Mouse (Mus musculus) gastrocnemius, adult 2 months (tissue): ENCODE results near the gene Slit3. TPM values are rescaled to one million over a fixed set of nuclear protein-coding genes. Genes with fewer than 3 reads are reported as not detected.

ENCODE experiments used
- DNase-seq: peaks from one replicate; pipeline ENCODE4 v3.0.0; 2022
- H3K27ac ChIP-seq: fragments of 200-600 bp; 2 replicates; pipeline ENCODE4 v1.8.1; 2022; ENCODE audit warnings: mild to moderate bottlenecking
- H3K4me3 ChIP-seq: fragments of 200-600 bp; 2 replicates; pipeline ENCODE4 v1.8.1; 2022; ENCODE audit warnings: mild to moderate bottlenecking, moderate library complexity
- CTCF ChIP-seq: fragments of 200-600 bp; IDR thresholded peaks from 2 replicates; pipeline ENCODE4 v1.8.1; 2022; ENCODE audit warnings: antibody characterized with exemption, mild to moderate bottlenecking, moderate library complexity
- intact Hi-C: fragments of 180-260 bp; cut with DNase I; formaldehyde crosslinking; loops from one replicate; pipeline ENCODE4 v1.15.1; 2025
- total RNA-seq, 2 experiments: library from RNA; stranded (reverse); gene quantifications; 2 replicates each; pipeline ENCODE4 v1.2.3; 2021

Slit3 gene
- total RNA-seq, 2 experiments from 2014 or later, result 9.2 to 10.9 TPM

DNA sequence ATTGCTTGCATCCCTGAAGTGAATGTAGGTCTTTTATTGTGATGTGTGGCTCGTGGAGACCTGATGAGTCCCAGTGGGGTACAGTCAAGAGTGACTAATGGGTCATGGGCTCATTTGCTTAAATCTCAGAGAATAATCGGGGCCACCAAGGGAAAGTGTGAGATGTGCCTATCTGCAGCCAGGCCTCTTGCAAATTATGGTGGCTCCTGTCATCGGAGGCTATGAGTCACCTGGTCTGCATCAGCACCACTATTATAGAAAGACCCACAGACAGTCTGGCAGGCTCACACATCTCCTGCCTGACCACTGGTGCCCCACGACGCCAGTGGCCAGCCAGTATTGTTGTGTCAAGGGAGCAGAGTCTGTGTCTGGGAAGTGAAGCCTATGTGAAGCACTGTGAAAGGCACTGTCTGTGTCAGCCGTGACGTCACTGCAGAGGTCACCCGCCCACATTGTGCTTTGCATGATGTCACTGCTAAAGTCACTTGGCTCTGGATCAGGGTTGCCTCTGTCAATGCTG lies 171.3 kb downstream of the Slit3 start:
- intact Hi-C loops, result no loop called here
- TF ChIP-seq CTCF, result no peak
- Histone ChIP-seq H3K27ac (no peak overlapping the region), H3K4me3 (no peak overlapping the region)
- DNase-seq, result no peak

DNA sequence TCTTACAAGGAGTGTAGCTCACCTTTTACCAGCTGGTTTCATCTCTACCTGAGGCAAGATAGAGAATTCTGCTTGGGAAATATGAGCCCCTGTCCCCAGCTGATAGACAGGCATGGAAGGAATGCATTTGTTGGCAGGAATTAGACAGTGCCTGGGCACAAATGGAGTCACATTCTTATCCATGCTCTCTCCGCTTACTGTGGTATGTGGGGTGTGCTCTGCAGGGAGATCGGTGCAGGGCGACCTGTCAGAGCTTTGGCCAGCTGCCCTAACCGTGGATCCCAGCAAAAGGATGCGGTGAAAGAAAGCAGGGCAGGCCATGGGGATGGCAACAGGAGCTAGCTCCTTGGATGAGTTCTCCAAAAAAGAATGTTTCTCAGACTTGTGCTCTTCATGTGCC lies 172.2 kb downstream of the Slit3 start:
- no peak for DNase-seq
- Histone ChIP-seq H3K27ac (no peak overlapping the region), H3K4me3 (no peak overlapping the region)
- intact Hi-C loops, result no loop called here
- TF ChIP-seq CTCF, result no peak

DNA sequence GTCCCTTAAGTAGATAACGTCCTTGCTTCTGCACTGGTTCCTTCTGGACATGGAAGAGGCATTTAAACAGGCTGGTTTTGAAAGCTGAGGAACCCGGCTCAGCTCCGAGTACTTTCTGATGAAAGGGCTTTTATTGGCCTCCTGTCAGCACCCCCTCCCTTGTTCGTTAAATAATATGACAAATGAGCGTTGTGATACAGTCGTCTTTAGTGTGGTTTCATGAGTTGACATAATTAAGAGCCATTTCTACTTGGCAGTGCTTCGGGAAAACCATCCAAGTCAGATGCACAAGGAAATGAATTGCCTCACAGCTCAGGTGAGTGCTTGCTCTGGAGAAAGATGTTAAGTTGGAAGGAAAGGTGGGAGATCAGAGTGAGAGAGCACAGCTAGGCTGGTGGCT lies 173.6 kb downstream of the Slit3 start:
- DNase-seq, result no peak
- no peak for TF ChIP-seq CTCF
- H3K27ac ChIP-seq, result no peak overlapping the region
- intact Hi-C loops, result no loop called here
- H3K4me3 ChIP-seq, result no peak overlapping the region

DNA sequence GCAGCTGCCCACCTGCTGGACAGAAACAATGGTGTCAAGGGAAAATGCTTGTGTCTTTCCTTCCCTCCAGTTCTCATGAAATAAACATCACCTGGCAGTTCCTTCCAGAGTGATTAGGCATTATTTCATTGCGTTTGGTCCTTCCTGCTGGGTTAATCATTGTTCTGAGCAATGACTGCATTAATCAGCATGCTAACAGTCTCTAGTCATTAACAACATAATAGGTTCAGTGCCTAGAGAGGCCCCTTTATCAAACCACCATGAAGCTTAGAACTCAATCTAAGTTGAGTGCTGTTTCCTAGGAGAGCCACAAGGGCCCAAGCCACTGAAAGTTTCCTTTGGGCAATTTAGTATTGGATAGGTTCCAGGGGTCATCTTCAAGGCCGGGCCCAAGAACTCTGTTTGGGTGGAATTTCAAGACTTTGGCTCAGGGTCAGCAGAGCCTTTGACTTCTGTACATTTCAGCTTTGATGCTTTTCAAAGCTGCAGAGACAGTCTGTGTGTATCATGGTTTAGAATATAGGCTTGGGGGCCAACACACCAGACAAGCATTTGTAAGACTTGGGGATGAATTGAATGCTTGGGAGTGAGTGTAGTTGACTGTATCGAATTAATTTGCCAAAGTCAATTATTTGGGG lies 174.3 kb downstream of the Slit3 start:
- Histone ChIP-seq H3K27ac (no peak overlapping the region), H3K4me3 (no peak overlapping the region)
- no peak for TF ChIP-seq CTCF
- DNase-seq, result no peak
- intact Hi-C loops, result no loop called here

DNA sequence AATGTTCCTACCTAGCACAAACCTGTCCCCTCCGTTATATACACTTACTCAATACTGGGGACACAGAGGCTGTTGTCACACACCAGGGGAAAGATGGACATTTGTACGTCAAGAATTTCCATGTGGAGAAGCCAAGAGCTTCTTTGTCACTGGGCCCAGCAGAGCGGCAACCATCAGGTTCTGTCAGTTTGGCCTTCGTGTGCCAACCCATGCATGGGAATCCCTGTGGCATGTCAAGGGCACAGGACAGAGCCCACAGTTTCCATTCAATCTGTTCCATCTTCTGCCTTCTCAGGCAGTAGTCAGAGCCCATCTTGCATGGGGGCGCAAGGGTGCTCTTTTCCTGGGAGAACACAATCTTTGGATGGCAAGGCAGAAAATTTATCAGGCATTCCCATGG lies 175.8 kb downstream of the Slit3 start:
- intact Hi-C loops, result no loop called here
- Histone ChIP-seq H3K27ac (no peak overlapping the region; the same call in 1 of the 2 replicates), H3K4me3 (no peak overlapping the region)
- TF ChIP-seq CTCF, result no peak
- DNase-seq, result no peak

DNA sequence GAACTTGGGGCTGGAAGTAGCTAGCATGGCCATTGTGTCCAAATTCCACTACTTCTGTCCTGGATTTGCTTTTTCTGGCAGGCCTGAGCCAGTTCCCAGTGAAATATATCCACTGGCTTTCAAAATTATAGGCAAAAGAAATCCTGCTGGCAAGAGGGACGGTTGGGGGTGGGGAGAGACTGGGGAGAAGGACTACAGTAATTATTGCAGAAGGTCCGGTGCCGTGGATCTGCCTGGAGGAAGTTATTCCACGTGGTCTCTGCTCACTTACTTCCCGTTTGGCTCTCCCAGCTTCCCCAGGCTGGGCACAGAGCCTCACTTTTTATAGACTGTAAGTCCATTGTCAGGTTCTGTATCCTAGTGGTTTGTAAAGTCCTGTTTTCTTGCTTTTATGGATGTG lies 176.3 kb downstream of the Slit3 start:
- no peak overlapping the region for H3K4me3 ChIP-seq
- TF ChIP-seq CTCF, result no peak
- peak overlapping the region; percentile 43; the same call in 1 of the 2 replicates for H3K27ac ChIP-seq
- intact Hi-C loops, result no loop called here
- peak; percentile 77 for DNase-seq

DNA sequence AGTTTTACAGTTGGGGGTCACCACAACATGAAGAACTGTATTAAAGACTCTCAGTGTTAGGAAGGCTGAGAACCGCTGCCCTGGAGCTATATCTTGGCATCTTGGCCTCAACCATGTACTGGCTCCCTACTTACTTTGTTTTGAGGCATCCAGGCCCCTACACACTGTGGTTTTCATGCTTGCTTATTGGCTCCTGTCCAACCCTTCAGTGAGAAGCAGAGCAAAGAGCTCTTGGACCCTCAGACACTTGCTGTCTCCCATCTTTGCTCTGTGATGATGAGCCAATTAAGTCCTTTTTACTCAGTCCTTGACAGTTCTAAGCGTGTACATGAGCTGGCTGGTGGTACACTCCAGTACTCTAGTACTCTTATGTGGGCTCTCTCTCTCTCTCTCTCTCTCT lies 177.5 kb downstream of the Slit3 start:
- H3K4me3 ChIP-seq, result no peak overlapping the region
- H3K27ac ChIP-seq, result no peak overlapping the region
- intact Hi-C loops, result no loop called here
- TF ChIP-seq CTCF, result no peak
- DNase-seq, result no peak

DNA sequence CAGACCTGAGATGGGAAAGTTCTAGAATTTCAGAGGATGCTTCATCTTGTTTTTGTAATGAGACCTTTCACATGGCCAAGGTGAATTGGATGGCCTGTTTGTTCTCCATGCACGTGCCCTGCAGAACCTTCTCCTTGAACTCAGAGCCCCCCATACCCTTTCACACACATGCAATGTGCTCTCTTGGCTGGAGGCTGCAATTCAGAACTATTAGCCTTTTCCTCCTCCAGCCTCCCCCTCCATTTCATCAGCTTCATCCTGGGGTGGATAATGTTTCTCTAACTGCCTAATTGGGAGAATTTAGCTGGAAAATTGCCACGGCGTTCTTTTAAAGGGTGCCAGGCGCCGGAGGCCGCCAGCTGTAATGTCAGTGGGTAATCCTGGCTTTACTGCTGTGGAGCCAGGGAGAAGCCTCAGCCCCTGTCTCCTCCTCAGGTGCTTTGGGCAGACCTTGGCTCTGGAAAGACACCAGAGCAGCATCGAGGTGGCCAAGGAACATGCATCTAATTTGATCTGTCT lies 178.9 kb downstream of the Slit3 start:
- H3K27ac ChIP-seq, result no peak overlapping the region
- no peak for TF ChIP-seq CTCF
- H3K4me3 ChIP-seq, result no peak overlapping the region
- intact Hi-C loops, result no loop called here
- DNase-seq, result no peak

DNA sequence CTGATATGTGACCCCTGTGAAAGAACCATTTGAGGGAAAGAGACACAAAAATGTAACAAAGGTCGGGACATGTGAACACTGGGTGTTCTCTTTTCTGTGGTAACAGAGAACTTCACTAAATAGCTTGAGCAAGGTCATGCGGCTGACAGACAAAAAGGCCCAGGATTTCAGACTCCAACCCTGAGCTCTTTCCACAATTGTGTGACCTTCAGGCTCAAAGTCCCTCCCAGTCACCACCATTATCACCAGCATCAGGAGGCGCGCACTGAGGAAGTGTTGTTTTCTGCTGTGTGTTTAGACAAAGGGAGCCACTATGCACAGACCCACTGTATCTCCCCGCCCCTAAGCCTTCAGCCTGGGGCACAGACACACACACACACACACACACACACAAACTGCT lies 181.2 kb downstream of the Slit3 start:
- intact Hi-C loops, result no loop called here
- Histone ChIP-seq H3K27ac (no peak overlapping the region), H3K4me3 (no peak overlapping the region)
- DNase-seq, result no peak
- TF ChIP-seq CTCF, result no peak

DNA sequence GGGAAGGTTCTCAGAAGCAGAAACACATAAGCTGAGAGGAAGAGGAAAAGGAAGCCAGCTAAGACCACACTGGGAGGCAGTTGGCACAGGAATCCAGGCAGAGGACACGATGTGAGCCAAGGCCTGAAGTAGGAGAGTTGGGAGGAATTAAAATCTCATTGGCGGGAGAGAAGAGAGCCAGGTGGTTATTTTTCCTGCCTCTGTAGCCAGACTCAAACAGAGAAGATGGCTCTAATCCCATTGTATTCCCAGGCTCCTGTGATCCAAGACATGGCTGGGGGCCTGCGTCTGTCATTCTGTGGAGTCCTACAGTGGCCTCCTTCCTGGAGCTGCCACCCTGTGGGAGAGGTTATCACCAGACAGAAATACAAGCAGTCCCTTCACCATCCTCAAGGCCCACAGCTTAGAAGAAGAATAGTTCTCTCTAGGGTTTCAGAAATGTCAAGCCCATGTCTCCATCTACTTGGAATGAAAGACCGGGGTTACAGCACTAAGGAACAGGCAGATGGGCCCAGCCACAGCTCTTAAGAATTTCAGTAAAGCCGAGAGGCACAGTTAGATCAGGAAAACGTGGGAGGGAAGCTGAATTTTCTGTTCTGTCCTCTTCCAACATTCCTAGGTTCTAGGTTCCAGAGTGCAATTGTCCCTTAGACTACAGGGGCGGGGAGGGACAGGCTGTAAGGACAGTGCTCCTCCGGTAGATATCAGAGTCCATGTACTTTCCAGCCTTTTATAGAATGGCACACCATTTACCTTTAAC lies 183.4 kb downstream of the Slit3 start:
- TF ChIP-seq CTCF, result no peak
- intact Hi-C loops, result no loop called here

DNA sequence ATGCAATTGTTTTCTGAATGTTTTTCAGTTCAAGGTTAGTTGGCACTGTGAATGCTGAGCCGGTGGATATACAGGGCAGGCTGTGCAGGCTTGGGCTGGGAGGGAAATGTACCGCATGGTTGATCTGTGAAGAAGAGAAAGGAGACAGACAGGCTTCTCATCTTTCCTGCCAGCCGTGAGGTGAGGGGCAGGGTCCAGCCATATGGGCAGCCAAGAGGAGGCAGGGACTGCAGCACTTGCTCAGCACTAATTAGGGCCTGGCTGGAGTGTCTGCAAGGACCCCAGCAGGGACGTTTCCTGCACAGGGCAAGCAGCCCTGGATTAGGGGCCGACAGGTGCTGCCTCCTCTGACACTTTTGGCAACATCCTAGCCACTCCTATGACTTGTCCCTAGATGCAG lies 184.1 kb downstream of the Slit3 start:
- intact Hi-C loops, result no loop called here
- no peak overlapping the region for H3K4me3 ChIP-seq
- no peak overlapping the region for H3K27ac ChIP-seq
- TF ChIP-seq CTCF, result no peak
- DNase-seq, result no peak

More for the DNA sequence above, 183.4 kb downstream of the Slit3 start:
- no peak overlapping the region for H3K4me3 ChIP-seq
- H3K27ac ChIP-seq, result no peak overlapping the region
- no peak for DNase-seq

DNA sequence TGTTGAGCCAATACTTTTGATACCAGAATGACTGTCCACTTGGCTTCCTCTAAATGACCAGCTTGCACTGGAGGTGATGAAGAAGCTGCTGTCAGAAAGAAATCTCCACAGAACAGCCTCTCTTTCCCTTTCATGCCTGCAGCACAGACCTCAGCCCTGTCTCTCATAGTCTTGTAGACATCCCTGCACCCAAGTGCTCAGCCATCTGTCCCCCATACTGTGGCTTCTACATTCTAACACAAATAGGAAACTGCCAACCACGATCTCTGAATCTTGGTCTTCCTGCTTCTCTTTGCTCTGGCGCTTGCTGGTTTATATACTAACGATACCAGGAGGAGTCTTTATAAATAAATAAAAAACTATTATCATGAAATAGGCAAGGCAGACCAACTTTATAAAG lies 184.9 kb downstream of the Slit3 start:
- DNase-seq, result no peak

DNA sequence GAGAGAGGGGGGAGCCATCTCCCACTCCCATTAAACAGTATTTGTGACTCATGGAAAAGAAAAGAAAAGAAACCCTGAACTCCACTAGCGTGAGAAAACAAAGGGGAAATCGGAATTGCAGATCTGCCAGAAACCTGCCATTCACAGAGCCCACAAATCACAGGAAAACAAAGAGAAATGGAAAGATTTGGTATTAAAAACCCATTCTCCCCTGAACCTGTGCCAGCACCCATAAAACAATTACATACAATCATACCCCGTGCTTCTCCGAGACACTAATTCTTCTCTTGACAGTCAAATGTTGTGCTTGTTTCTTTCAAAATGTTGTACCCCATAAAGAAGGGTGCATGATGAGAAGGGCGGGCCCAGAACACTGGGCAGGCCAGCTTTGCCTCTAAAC lies 185.9 kb downstream of the Slit3 start:
- intact Hi-C loops, result no loop called here
- no peak overlapping the region for H3K4me3 ChIP-seq
- no peak overlapping the region for H3K27ac ChIP-seq
- DNase-seq, result no peak
- no peak for TF ChIP-seq CTCF

More for the DNA sequence above, 184.9 kb downstream of the Slit3 start:
- intact Hi-C loops, result no loop called here
- Histone ChIP-seq H3K4me3 (no peak overlapping the region), H3K27ac (no peak overlapping the region)
- TF ChIP-seq CTCF, result no peak

DNA sequence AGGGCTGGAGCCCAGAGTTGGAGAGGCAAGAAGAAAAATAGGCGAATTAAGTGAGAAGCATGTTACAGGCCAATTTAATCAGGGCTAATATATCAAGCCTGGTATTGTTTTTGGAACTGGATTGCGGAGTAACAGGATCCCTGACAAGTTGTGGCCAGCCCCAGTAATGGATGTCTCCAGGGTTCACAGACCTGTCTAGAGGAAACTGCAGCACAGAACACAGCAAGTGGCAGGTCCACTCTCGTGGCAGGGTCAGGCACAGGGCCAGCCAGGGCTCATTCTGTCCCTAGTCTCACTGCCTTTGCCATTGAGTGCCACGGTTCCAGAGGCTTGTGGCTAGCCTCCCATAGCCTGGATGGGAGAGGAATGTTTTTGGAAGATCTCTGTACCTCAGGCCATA lies 187.0 kb downstream of the Slit3 start:
- no peak for DNase-seq
- H3K4me3 ChIP-seq, result no peak overlapping the region
- no peak for TF ChIP-seq CTCF
- no peak overlapping the region for H3K27ac ChIP-seq
- intact Hi-C loops, result no loop called here
